Mouse (Mus musculus) cortical plate, adult 2 months (tissue): ENCODE measurements around the gene 4930544D05Rik.

Experiments used
- CTCF ChIP-seq: fragments of 200-500 bp; IDR thresholded peaks from 2 replicates; pipeline ENCODE4 v1.5.1; 2011; ENCODE audit warnings: mild to moderate bottlenecking, control low read depth, low read length; ENCODE audit not compliant: insufficient read depth; ENCODE audit errors: extremely low read depth
- POLR2A ChIP-seq: fragments of 200-500 bp; IDR thresholded peaks from 2 replicates; pipeline ENCODE4 v1.6.1; 2011; ENCODE audit warnings: mild to moderate bottlenecking, low read length, control low read depth; ENCODE audit not compliant: insufficient read depth; ENCODE audit errors: extremely low read depth

DNA sequence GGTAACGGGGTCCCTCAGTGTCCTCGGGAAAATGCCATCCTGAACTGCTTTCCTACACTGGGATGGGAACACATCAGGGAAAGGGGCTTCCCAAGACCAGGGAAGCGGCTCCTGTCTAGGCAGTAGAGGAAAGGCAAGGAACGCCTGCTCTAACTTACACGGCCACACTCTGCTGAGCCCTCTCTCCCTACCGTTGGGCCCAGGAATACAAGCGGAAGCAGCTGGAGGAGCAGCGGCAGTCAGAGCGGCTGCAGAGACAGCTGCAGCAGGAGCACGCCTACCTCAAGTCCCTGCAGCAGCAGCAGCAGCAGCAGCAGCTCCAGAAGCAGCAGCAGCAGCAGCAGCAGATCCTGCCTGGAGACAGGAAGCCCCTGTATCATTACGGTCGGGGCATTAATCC is 8.9 kb upstream of the 4930544D05Rik start:
- TF ChIP-seq CTCF (no peak), POLR2A (no peak)
